ENCODE assay signal across 20 mouse cellular contexts in the genomic region with DNA sequence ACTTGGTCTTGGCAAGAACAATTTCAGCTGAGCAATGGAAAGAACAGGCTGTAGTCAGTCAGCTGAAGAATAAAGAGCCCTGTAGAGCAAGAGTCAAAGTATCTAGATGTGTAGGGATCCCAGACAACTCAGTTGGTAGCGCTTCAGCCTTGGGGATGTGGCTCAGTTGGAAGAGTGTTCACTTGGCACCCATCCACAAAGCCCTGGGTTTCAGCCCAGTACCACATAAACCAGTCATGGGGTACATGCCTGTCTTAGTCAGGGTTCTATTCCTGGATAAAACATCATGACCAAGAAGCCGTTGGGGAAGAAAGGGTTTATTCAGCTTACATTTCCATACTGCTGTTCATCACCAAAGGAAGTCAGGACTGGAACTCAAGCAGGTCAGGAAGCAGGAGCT. TPM values are rescaled to one million over a fixed set of nuclear protein-coding genes. Genes with fewer than 3 reads are reported as not detected.
DNase-seq lines count a peak whose midpoint lies in the region; TF ChIP-seq lines count a peak whose summit lies in the region.
"Had no signal": no experiment of that assay in that cellular context is flagged by ENCODE, and none has a peak within 500 bp of the region (broad histone marks: within the 10 kb centered on the region; RNA-seq: fewer than 3 reads in every experiment).

No protein-coding gene starts in this region.

- H3K27ac ChIP-seq in layer of hippocampus, adult 2 months, result peak overlapping the region; percentile 46; the same call in 1 of the 2 replicates
- H3K27ac ChIP-seq: embryonic facial prominence, embryonic 10.5 days; embryonic facial prominence, embryonic 12.5 days; forebrain, embryonic 13.5 days; forebrain, embryonic 15.5 days had no signal

- no peak for TF ChIP-seq CTCF in layer of hippocampus, adult 2 months (conservative IDR thresholded peaks at IDR 0.05)

- DNase-seq in layer of hippocampus, adult 2 months (ENCODE audit: low spot score in 2 of 2), result peak in 1 of 2 experiments; percentile 37
- no peak for DNase-seq in layer of hippocampus, postnatal 14 days (ENCODE audit: low spot score in 2 of 2)
- DNase-seq in 3T3-L1 (ENCODE audit: low read depth, low spot score), result peak; percentile 16
- DNase-seq in adipocyte (ENCODE audit: low spot score), result peak; percentile 10
- DNase-seq in adrenal gland, adult 18-20 months (ENCODE audit: low spot score in 2 of 2), result no peak
- DNase-seq in heart, adult 11 months, result no peak
- DNase-seq: adrenal gland, adult 8-10 months; adrenal gland, postnatal 14 days; adrenal gland, postnatal 36 days; cerebellum, adult 11 months; cerebellum, adult 18-20 months; cerebellum, adult 8-10 months; cerebellum, adult 9-11 months; cerebellum, postnatal 25 days; forebrain, postnatal 0 days had no signal

- no peak overlapping the region for H3K4me3 ChIP-seq in layer of hippocampus, adult 2 months
- H3K4me3 ChIP-seq: embryonic facial prominence, embryonic 10.5 days; embryonic facial prominence, embryonic 12.5 days; forebrain, embryonic 13.5 days; forebrain, embryonic 15.5 days had no signal

RNA-seq across cellular contexts. Expression of a gene that starts 9.2 kb away (rescaled TPM):
- 10 to 100 TPM; 42.5 to 51.3 TPM for total RNA-seq in layer of hippocampus, adult 2 months (2021)
- total RNA-seq in layer of hippocampus, postnatal 14 days (2021), result 10 to 100 TPM; 16.1 to 23.6 TPM
- total RNA-seq in adrenal gland, adult 18-20 months (2021), result 1 to 10 TPM; 1.9 to 2.4 TPM
- total RNA-seq: MEL had no signal

RNA-seq across cellular contexts. Expression of a gene that starts 28.0 kb away (rescaled TPM):
- total RNA-seq in layer of hippocampus, adult 2 months (2021), result 10 to 100 TPM; 52.3 to 54.4 TPM
- total RNA-seq in layer of hippocampus, postnatal 14 days (2021), result 10 to 100 TPM; 44.3 to 46.1 TPM
- total RNA-seq in adrenal gland, adult 18-20 months (2021), result 1 to 10 TPM; 4.0 to 5.0 TPM

RNA-seq across cellular contexts. Expression of a gene that starts 38.9 kb away (rescaled TPM):
- total RNA-seq in layer of hippocampus, adult 2 months (2021), result 10 to 100 TPM; 72.0 to 94.5 TPM
- 100 to 1,000 TPM; 101 to 106 TPM for total RNA-seq in layer of hippocampus, postnatal 14 days (2021)
- total RNA-seq in adrenal gland, adult 18-20 months (2021), result 10 to 100 TPM; 44.6 TPM

RNA-seq across cellular contexts. Expression of a gene that starts 39.5 kb away (rescaled TPM):
- 10 to 100 TPM; 30.3 to 38.0 TPM for total RNA-seq in layer of hippocampus, adult 2 months (2021)
- 10 to 100 TPM; 28.0 to 28.4 TPM for total RNA-seq in layer of hippocampus, postnatal 14 days (2021)
- 10 to 100 TPM; 36.8 to 44.2 TPM for total RNA-seq in adrenal gland, adult 18-20 months (2021)

RNA-seq across cellular contexts. Expression of a gene that starts 46.9 kb away (rescaled TPM):
- 10 to 100 TPM; 22.1 to 23.6 TPM for total RNA-seq in layer of hippocampus, adult 2 months (2021)
- 10 to 100 TPM; 16.8 to 17.5 TPM for total RNA-seq in layer of hippocampus, postnatal 14 days (2021)
- total RNA-seq in adrenal gland, adult 18-20 months (2021), result 10 to 100 TPM; 12.7 to 14.0 TPM

Comparison
In these comparisons a context has a peak if more than half of its experiments do, and no peak if none do; other contexts are left out.
1. DNase-seq: peak in 3T3-L1 (single experiment) and adipocyte (single experiment); none in layer of hippocampus, postnatal 14 days (0 of 2), adrenal gland, adult 18-20 months (0 of 2) and heart, adult 11 months (single experiment).
2. RNA of a gene that starts 9.2 kb away (total RNA-seq): 42.5 to 51.3 TPM in layer of hippocampus, adult 2 months and 16.1 to 23.6 TPM in layer of hippocampus, postnatal 14 days; 1.9 to 2.4 TPM in adrenal gland, adult 18-20 months; every median in the first group is over 4 times any median in the second.
3. RNA of a gene that starts 28.0 kb away (total RNA-seq): 52.3 to 54.4 TPM in layer of hippocampus, adult 2 months and 44.3 to 46.1 TPM in layer of hippocampus, postnatal 14 days; 4.0 to 5.0 TPM in adrenal gland, adult 18-20 months; every median in the first group is over 4 times any median in the second.